ENCODE assay signal across 8 mouse cellular contexts in the genomic region with DNA sequence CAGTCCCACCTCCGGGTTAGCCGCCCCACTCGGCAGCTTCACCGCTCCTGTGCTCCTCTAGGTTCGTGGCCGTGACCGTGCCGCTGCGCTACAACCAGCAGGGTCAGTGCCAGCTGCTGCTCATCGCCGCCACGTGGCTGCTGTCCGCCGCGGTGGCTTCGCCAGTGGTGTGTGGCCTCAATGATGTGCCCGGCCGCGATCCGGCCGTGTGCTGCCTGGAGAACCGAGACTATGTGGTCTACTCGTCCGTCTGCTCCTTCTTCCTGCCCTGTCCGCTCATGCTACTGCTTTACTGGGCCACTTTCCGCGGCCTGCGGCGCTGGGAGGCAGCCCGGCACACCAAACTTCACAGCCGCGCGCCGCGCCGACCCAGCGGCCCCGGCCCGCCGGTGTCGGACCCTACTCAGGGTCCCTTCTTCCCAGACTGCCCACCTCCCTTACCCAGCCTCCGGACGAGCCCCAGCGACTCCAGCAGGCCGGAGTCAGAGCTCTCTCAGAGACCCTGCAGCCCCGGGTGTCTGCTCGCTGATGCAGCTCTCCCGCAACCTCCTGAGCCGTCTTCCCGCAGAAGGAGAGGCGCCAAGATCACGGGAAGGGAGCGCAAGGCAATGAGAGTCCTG. TPM values are rescaled to one million over a fixed set of nuclear protein-coding genes. Genes with fewer than 3 reads are reported as not detected.
DNase-seq lines count a peak whose midpoint lies in the region; ATAC-seq and TF ChIP-seq lines count a peak whose summit lies in the region.

No protein-coding gene starts in this region.

- TF ChIP-seq CTCF in E14TG2a.4 (conservative IDR thresholded peaks at IDR 0.05; ENCODE audit: low read length), result no peak

- H3K4me3 ChIP-seq in E14TG2a.4 (replicated peaks; ENCODE audit: low read length), result peak overlapping the region; percentile 73
- peak overlapping the region; percentile 48 for H3K4me3 ChIP-seq in forebrain, embryonic 10.5 days
- H3K4me3 ChIP-seq in intestine, embryonic 14.5 days (ENCODE audit: low read depth, low read length), result peak overlapping the region; percentile 31
- H3K4me3 ChIP-seq in stomach, embryonic 16.5 days (replicated peaks; ENCODE audit: low read length), result peak overlapping the region; percentile 44

- H3K36me3 ChIP-seq in E14TG2a.4 (ENCODE audit: insufficient read depth, low read length), result peaks cover 26% of the 10 kb centered on the region
- peaks cover 26% of the 10 kb centered on the region for H3K36me3 ChIP-seq in forebrain, embryonic 10.5 days (replicated peaks)
- peaks cover 16% of the 10 kb centered on the region for H3K36me3 ChIP-seq in intestine, embryonic 14.5 days (ENCODE audit: control insufficient read depth, insufficient read depth, low read length)
- no peaks in the 10 kb centered on the region for H3K36me3 ChIP-seq in stomach, embryonic 16.5 days (ENCODE audit: control insufficient read depth, insufficient read depth, low read length)

- peak; percentile 25; the same call in 1 of the 2 replicates for ATAC-seq in intestine, embryonic 14.5 days (replicated peaks; ENCODE audit: low FRiP score, low TSS enrichment, low read depth)
- ATAC-seq in stomach, embryonic 16.5 days (ENCODE audit: insufficient read depth, low FRiP score), result peak; percentile 6; the same call in 1 of the 2 replicates

- DNase-seq in adrenal gland, adult 2 months, result peak; percentile 74
- no peak for DNase-seq in adrenal gland, adult 8-10 months
- peak; percentile 59 for DNase-seq in forebrain, embryonic 10.5 days (ENCODE audit: extremely low spot score, low spot score)
- DNase-seq in intestine, embryonic 14.5 days (ENCODE audit: low spot score), result peak; percentile 76
- DNase-seq in lung, postnatal 36 days, result peak; percentile 42
- DNase-seq in urinary bladder, postnatal 25 days (ENCODE audit: low spot score), result no peak

- H3K4me2 ChIP-seq in intestine, embryonic 14.5 days (ENCODE audit: low read length), result peak overlapping the region; percentile 69
- H3K4me2 ChIP-seq in stomach, embryonic 16.5 days (ENCODE audit: low read depth, low read length), result peak overlapping the region; percentile 66

- peak overlapping the region; percentile 34; the same call in 1 of the 2 replicates for H3K9ac ChIP-seq in intestine, embryonic 14.5 days (ENCODE audit: low read length)
- H3K9ac ChIP-seq in stomach, embryonic 16.5 days (ENCODE audit: low read length), result peak overlapping the region; percentile 58

- H3K27me3 ChIP-seq in E14TG2a.4 (ENCODE audit: insufficient read depth, low read length), result peaks cover 66% of the 10 kb centered on the region
- H3K27me3 ChIP-seq in forebrain, embryonic 10.5 days (ENCODE audit: poor library complexity, severe bottlenecking), result peaks cover 78% of the 10 kb centered on the region
- H3K27me3 ChIP-seq in intestine, embryonic 14.5 days (replicated peaks; ENCODE audit: control insufficient read depth, insufficient read depth, low read length), result peaks cover 57% of the 10 kb centered on the region
- H3K27me3 ChIP-seq in stomach, embryonic 16.5 days (ENCODE audit: control insufficient read depth, insufficient read depth, low read length), result peaks cover 38% of the 10 kb centered on the region

- WGBS in forebrain, embryonic 10.5 days, result under 1% methylated on average over 53 of the region's 53 CpGs
- 1% methylated on average over 53 of the region's 53 CpGs for WGBS in intestine, embryonic 14.5 days
- WGBS in stomach, embryonic 16.5 days, result 1% methylated on average over 53 of the region's 53 CpGs

- peaks cover 34% of the 10 kb centered on the region for H3K4me1 ChIP-seq in E14TG2a.4 (replicated peaks; ENCODE audit: low read depth, low read length)
- H3K4me1 ChIP-seq in forebrain, embryonic 10.5 days, result peaks cover 34% of the 10 kb centered on the region
- H3K4me1 ChIP-seq in intestine, embryonic 14.5 days (replicated peaks; ENCODE audit: control insufficient read depth, insufficient read depth, low read length), result peaks cover 18% of the 10 kb centered on the region
- H3K4me1 ChIP-seq in stomach, embryonic 16.5 days (ENCODE audit: control insufficient read depth, insufficient read depth, low read length), result peaks cover 6% of the 10 kb centered on the region; the same call in 1 of the 2 replicates

- H3K9me3 ChIP-seq in E14TG2a.4 (ENCODE audit: low read length), result no peaks in the 10 kb centered on the region
- H3K9me3 ChIP-seq in forebrain, embryonic 10.5 days, result no peaks in the 10 kb centered on the region
- no peaks in the 10 kb centered on the region for H3K9me3 ChIP-seq in intestine, embryonic 14.5 days (ENCODE audit: control insufficient read depth, low read length)
- H3K9me3 ChIP-seq in stomach, embryonic 16.5 days (replicated peaks; ENCODE audit: control insufficient read depth, low read length), result no peaks in the 10 kb centered on the region

- peak overlapping the region; percentile 6; the same call in 1 of the 2 replicates for H3K27ac ChIP-seq in forebrain, embryonic 10.5 days
- no peak overlapping the region for H3K27ac ChIP-seq in intestine, embryonic 14.5 days (ENCODE audit: low read depth)
- H3K27ac ChIP-seq in stomach, embryonic 16.5 days (ENCODE audit: low read length), result no peak overlapping the region

RNA-seq across cellular contexts. Expression of gene Drd4, which starts 2.2 kb away (rescaled TPM):
- under 1 TPM in 1 of 2 experiments, not detected in 1; 0.31 TPM for total RNA-seq in adrenal gland, adult 2 months (2021)
- 0.62 and 12.1 TPM in 2 replicates for polyA plus RNA-seq in adrenal gland, adult 2 months (2012; rRNA removed)
- total RNA-seq in adrenal gland, adult 8-10 months (2022), result 1 to 10 TPM in 1 of 4 experiments, under 1 TPM in 1, not detected in 2; 0.40 to 1.3 TPM
- 0.17 and 0.46 TPM in 2 replicates for polyA plus RNA-seq in forebrain, embryonic 10.5 days (2016; fragmentation: Nextera tagmentation; extraction: Ambion mirVana)
- 0.39 and 0.93 TPM in 2 replicates for polyA plus RNA-seq in intestine, embryonic 14.5 days (2014; fragmentation: Nextera tagmentation; extraction: Ambion mirVana)
- 0.18 TPM in 1 of 2 replicates, not detected in the other for polyA plus RNA-seq in stomach, embryonic 16.5 days (2015; fragmentation: Nextera tagmentation; extraction: Ambion mirVana)

RNA-seq across cellular contexts. Expression of gene Sct, which starts 15.0 kb away (rescaled TPM):
- total RNA-seq in adrenal gland, adult 2 months (2021), result not detected
- 0.93 and 1.2 TPM in 2 replicates for polyA plus RNA-seq in adrenal gland, adult 2 months (2012; rRNA removed)
- total RNA-seq in adrenal gland, adult 8-10 months (2022), result under 1 TPM in 1 of 4 experiments, not detected in 3; 0.67 TPM
- 0.87 and 1.7 TPM in 2 replicates for polyA plus RNA-seq in forebrain, embryonic 10.5 days (2016; fragmentation: Nextera tagmentation; extraction: Ambion mirVana)
- polyA plus RNA-seq in intestine, embryonic 14.5 days (2014; fragmentation: Nextera tagmentation; extraction: Ambion mirVana), result 136 and 201 TPM in 2 replicates
- polyA plus RNA-seq in stomach, embryonic 16.5 days (2015; fragmentation: Nextera tagmentation; extraction: Ambion mirVana), result 23.2 and 24.8 TPM in 2 replicates

RNA-seq across cellular contexts. Expression of gene Cdhr5, which starts 17.4 kb away (rescaled TPM):
- 10 to 100 TPM in 1 of 2 experiments, 1 to 10 TPM in 1; 1.9 to 17.1 TPM for total RNA-seq in adrenal gland, adult 2 months (2021)
- 9.0 and 18.5 TPM in 2 replicates for polyA plus RNA-seq in adrenal gland, adult 2 months (2012; rRNA removed)
- total RNA-seq in adrenal gland, adult 8-10 months (2022), result 1 to 10 TPM; 2.3 to 5.5 (median 3.2) TPM
- polyA plus RNA-seq in forebrain, embryonic 10.5 days (2016; fragmentation: Nextera tagmentation; extraction: Ambion mirVana), result not detected in 2 replicates
- polyA plus RNA-seq in intestine, embryonic 14.5 days (2014; fragmentation: Nextera tagmentation; extraction: Ambion mirVana), result 31.9 and 36.8 TPM in 2 replicates
- polyA plus RNA-seq in stomach, embryonic 16.5 days (2015; fragmentation: Nextera tagmentation; extraction: Ambion mirVana), result 16.0 and 17.0 TPM in 2 replicates

RNA-seq across cellular contexts. Expression of gene Irf7, which starts 27.7 kb away (rescaled TPM):
- total RNA-seq in adrenal gland, adult 2 months (2021), result 10 to 100 TPM in 1 of 2 experiments, 1 to 10 TPM in 1; 7.4 to 12.2 TPM
- polyA plus RNA-seq in adrenal gland, adult 2 months (2012; rRNA removed), result 155 and 171 TPM in 2 replicates
- total RNA-seq in adrenal gland, adult 8-10 months (2022), result 10 to 100 TPM in 2 of 4 experiments, 1 to 10 TPM in 2; 7.0 to 10.7 (median 9.4) TPM
- 0.15 and 0.23 TPM in 2 replicates for polyA plus RNA-seq in forebrain, embryonic 10.5 days (2016; fragmentation: Nextera tagmentation; extraction: Ambion mirVana)
- 2.7 and 3.1 TPM in 2 replicates for polyA plus RNA-seq in intestine, embryonic 14.5 days (2014; fragmentation: Nextera tagmentation; extraction: Ambion mirVana)
- 3.5 and 3.6 TPM in 2 replicates for polyA plus RNA-seq in stomach, embryonic 16.5 days (2015; fragmentation: Nextera tagmentation; extraction: Ambion mirVana)

RNA-seq across cellular contexts. Expression of gene Deaf1, which starts 33.5 kb away (rescaled TPM):
- total RNA-seq in adrenal gland, adult 2 months (2021), result 10 to 100 TPM; 27.8 to 30.5 TPM
- 18.7 and 34.4 TPM in 2 replicates for polyA plus RNA-seq in adrenal gland, adult 2 months (2012; rRNA removed)
- total RNA-seq in adrenal gland, adult 8-10 months (2022), result 10 to 100 TPM; 27.1 to 47.4 (median 36.7) TPM
- 59.2 and 59.3 TPM in 2 replicates for polyA plus RNA-seq in forebrain, embryonic 10.5 days (2016; fragmentation: Nextera tagmentation; extraction: Ambion mirVana)
- polyA plus RNA-seq in intestine, embryonic 14.5 days (2014; fragmentation: Nextera tagmentation; extraction: Ambion mirVana), result 86.2 and 90.9 TPM in 2 replicates
- 61.3 and 64.3 TPM in 2 replicates for polyA plus RNA-seq in stomach, embryonic 16.5 days (2015; fragmentation: Nextera tagmentation; extraction: Ambion mirVana)

Comparison
In these comparisons a context has a peak if more than half of its experiments do, and no peak if none do; other contexts are left out.
1. DNase-seq: peak in adrenal gland, adult 2 months (single experiment), forebrain, embryonic 10.5 days (single experiment), intestine, embryonic 14.5 days (single experiment) and lung, postnatal 36 days (single experiment); none in adrenal gland, adult 8-10 months (single experiment) and urinary bladder, postnatal 25 days (single experiment).
2. Peak in every context shown above with its lines, with median percentiles within 50 percentile points of each other: H3K4me3 ChIP-seq.